Mouse (Mus musculus) kidney, embryonic 15.5 days (tissue): ENCODE data around the gene Gm4881. TPM values are rescaled to one million over a fixed set of nuclear protein-coding genes. Genes with fewer than 3 reads are reported as not detected.
"Not testable (repeated sequence)": the region's sequence is repeated elsewhere in the genome, so short reads cannot be mapped to it uniquely, and the experiment has no call there.

Source experiments
- ATAC-seq: fragments of 200-750 bp; cut with Nextera tagmentation; replicated peaks from 2 replicates; pipeline ENCODE4 v1.8.0; 2017; ENCODE audit warnings: moderate TSS enrichment; ENCODE audit not compliant: low FRiP score
- H3K27ac ChIP-seq: fragments of 300-500 bp; sonication (generic); 2 replicates; pipeline ENCODE4 v1.5.1; 2015; ENCODE audit warnings: mild to moderate bottlenecking, inconsistent platforms
- H3K27me3 ChIP-seq: fragments of 300-500 bp; sonication (generic); 2 replicates; pipeline ENCODE4 v1.6.1; 2015; ENCODE audit warnings: inconsistent platforms
- H3K36me3 ChIP-seq: fragments of 300-500 bp; sonication (generic); 2 replicates; pipeline ENCODE4 v1.6.1; 2015; ENCODE audit warnings: inconsistent platforms
- H3K4me1 ChIP-seq: fragments of 300-500 bp; sonication (generic); 2 replicates; pipeline ENCODE4 v1.6.1; 2015; ENCODE audit warnings: inconsistent platforms
- H3K4me2 ChIP-seq: fragments of 300-500 bp; sonication (generic); 2 replicates; pipeline ENCODE4 v1.6.1; 2015; ENCODE audit warnings: moderate library complexity, mild to moderate bottlenecking, inconsistent platforms
- H3K4me3 ChIP-seq: fragments of 300-500 bp; sonication (generic); replicated peaks from 2 replicates; pipeline ENCODE4 v1.5.1; 2015; ENCODE audit warnings: mild to moderate bottlenecking, inconsistent platforms
- H3K9ac ChIP-seq: fragments of 300-500 bp; sonication (generic); 2 replicates; pipeline ENCODE4 v1.6.1; 2015; ENCODE audit warnings: mild to moderate bottlenecking, inconsistent platforms
- H3K9me3 ChIP-seq: fragments of 300-500 bp; sonication (generic); replicated peaks from 2 replicates; pipeline ENCODE4 v1.6.1; 2016; ENCODE audit warnings: inconsistent platforms
- WGBS: fragments of 180-500 bp; shearing (Covaris S2); methylation state at CpG from one replicate; pipeline ENCODE4 v1.1.7; 2015; ENCODE audit warnings: mixed read lengths; 5-methylcytosine and 5-hydroxymethylcytosine counted together
- polyA plus RNA-seq: library from polyadenylated mRNA; unstranded; fragments of >200 nt; fragmentation: Nextera tagmentation; extraction: Ambion mirVana; gene quantifications from 2 replicates; pipeline ENCODE4 v1.2.1, GENCODE M21; 2015

Gm4881 gene
- polyA plus RNA-seq, 1 experiment from 2014 or later: not detected

- Histone ChIP-seq H3K27me3 (no peaks in the 10 kb centered on the region), H3K27ac (peak overlapping the region; percentile 90), H3K9me3 (no peaks in the 10 kb centered on the region), H3K9ac (peak overlapping the region; percentile 78), H3K36me3 (peaks cover 17% of the 10 kb centered on the region), H3K4me3 (peak overlapping the region; percentile 74), H3K4me2 (peak overlapping the region; percentile 65), H3K4me1 (peaks cover 49% of the 10 kb centered on the region)
- peak; percentile 96 for ATAC-seq
- under 1% methylated on average over 30 of the region's 30 CpGs for WGBS
Observed at GRCm38 (mm10) chr7:24904070-24904483, 40.2 kb downstream of the Gm4881 start.

- Histone ChIP-seq H3K4me3 (peak overlapping the region; percentile 74), H3K9ac (peak overlapping the region; percentile 78), H3K4me2 (peak overlapping the region; percentile 65), H3K27ac (peak overlapping the region; percentile 90), H3K36me3 (peaks cover 11% of the 10 kb centered on the region), H3K9me3 (no peaks in the 10 kb centered on the region), H3K4me1 (peaks cover 49% of the 10 kb centered on the region), H3K27me3 (no peaks in the 10 kb centered on the region)
- no peak for ATAC-seq
- 32% methylated on average over 10 of the region's 10 CpGs for WGBS
Observed at GRCm38 (mm10) chr7:24903444-24903825, 40.9 kb downstream of the Gm4881 start.

GRCm38 (mm10) chr7:24902630-24903443, 41.5 kb downstream of the Gm4881 start, which contains the start of gene Arhgef1:
Gene Arhgef1 (plus strand): TSS chr7:24902912.
- peak within 1 kb of the TSS; percentile 78 for H3K9ac ChIP-seq
- H3K4me2 ChIP-seq: peak within 1 kb of the TSS; percentile 65
- WGBS: 6% methylated on average over 61 of the region's 68 CpGs
- peak; percentile 27; the same call in 1 of the 2 replicates for ATAC-seq
- H3K27ac ChIP-seq: peak within 1 kb of the TSS; percentile 90
- peaks cover 49% of the 10 kb centered on the region for H3K4me1 ChIP-seq
- H3K36me3 ChIP-seq: peaks cover 5% of the 10 kb centered on the region; the same call in 1 of the 2 replicates
- peak within 1 kb of the TSS; percentile 74 for H3K4me3 ChIP-seq
- H3K27me3 ChIP-seq: no peaks in the 10 kb centered on the region
- H3K9me3 ChIP-seq: no peaks in the 10 kb centered on the region

- no peak for ATAC-seq
- peaks cover 46% of the 10 kb centered on the region for H3K4me1 ChIP-seq
- H3K4me2 ChIP-seq: peak overlapping the region; percentile 65
- H3K27ac ChIP-seq: peak overlapping the region; percentile 90
- 54% methylated on average over 2 of the region's 2 CpGs for WGBS
- peak overlapping the region; percentile 74 for H3K4me3 ChIP-seq
- H3K9ac ChIP-seq: peak overlapping the region; percentile 78
- no peaks in the 10 kb centered on the region for H3K36me3 ChIP-seq
- H3K27me3 ChIP-seq: no peaks in the 10 kb centered on the region
- no peaks in the 10 kb centered on the region for H3K9me3 ChIP-seq
Observed at GRCm38 (mm10) chr7:24902264-24902629, 42.0 kb downstream of the Gm4881 start.

GRCm38 (mm10) chr7:24901842-24902241, 42.5 kb downstream of the Gm4881 start:
- WGBS: 66% methylated on average over 1 of the region's 1 CpGs
- Histone ChIP-seq H3K4me2 (peak overlapping the region; percentile 65), H3K4me1 (peaks cover 42% of the 10 kb centered on the region), H3K36me3 (no peaks in the 10 kb centered on the region), H3K27ac (peak overlapping the region; percentile 90), H3K4me3 (0 out of 2 replicates have a peak overlapping the region, but pooled peaks have one; percentile 74), H3K27me3 (no peaks in the 10 kb centered on the region), H3K9me3 (no peaks in the 10 kb centered on the region), H3K9ac (0 out of 2 replicates have a peak overlapping the region, but pooled peaks have one; percentile 78)
- no peak for ATAC-seq

- 67% methylated on average over 6 of the region's 6 CpGs for WGBS
- H3K4me3 ChIP-seq: no peak overlapping the region
- no peak overlapping the region for H3K4me2 ChIP-seq
- no peaks in the 10 kb centered on the region for H3K9me3 ChIP-seq
- ATAC-seq: no peak
- H3K4me1 ChIP-seq: peaks cover 35% of the 10 kb centered on the region
- H3K36me3 ChIP-seq: no peaks in the 10 kb centered on the region
- H3K27ac ChIP-seq: no peak overlapping the region
- no peaks in the 10 kb centered on the region for H3K27me3 ChIP-seq
- no peak overlapping the region for H3K9ac ChIP-seq
Observed at GRCm38 (mm10) chr7:24901114-24901513, 43.2 kb downstream of the Gm4881 start.

- Histone ChIP-seq H3K9me3 (no peaks in the 10 kb centered on the region), H3K4me3 (no peak overlapping the region), H3K27ac (no peak overlapping the region), H3K9ac (no peak overlapping the region), H3K36me3 (no peaks in the 10 kb centered on the region), H3K4me1 (peaks cover 13% of the 10 kb centered on the region), H3K4me2 (no peak overlapping the region), H3K27me3 (no peaks in the 10 kb centered on the region)
- 78% methylated on average over 5 of the region's 5 CpGs for WGBS
- no peak for ATAC-seq
Observed at GRCm38 (mm10) chr7:24897959-24898358, 46.3 kb downstream of the Gm4881 start.

- Histone ChIP-seq H3K4me1 (peaks cover 8% of the 10 kb centered on the region), H3K36me3 (no peaks in the 10 kb centered on the region), H3K9me3 (no peaks in the 10 kb centered on the region), H3K4me3 (no peak within 1 kb of the TSS), H3K27ac (no peak within 1 kb of the TSS), H3K9ac (peak within 1 kb of the TSS; percentile 4; the same call in 1 of the 2 replicates), H3K27me3 (no peaks in the 10 kb centered on the region), H3K4me2 (no peak within 1 kb of the TSS)
- 64% methylated on average over 12 of the region's 12 CpGs for whole genome bisulfite sequencing
- ATAC-seq: no peak
Observed at GRCm38 (mm10) chr7:24897224-24897623, 47.1 kb downstream of the Gm4881 start, which contains the start of gene Cd79a. Gene Cd79a (plus strand): TSS chr7:24897381.

- H3K4me3 ChIP-seq: no peak overlapping the region
- H3K4me2 ChIP-seq: no peak overlapping the region
- 0 out of 2 replicates have a peak, but pooled peaks cover 2% of the 10 kb centered on the region for H3K4me1 ChIP-seq
- peaks cover 1% of the 10 kb centered on the region; the same call in 1 of the 2 replicates for H3K36me3 ChIP-seq
- H3K9me3 ChIP-seq: no peaks in the 10 kb centered on the region
- no peak overlapping the region for H3K9ac ChIP-seq
- WGBS: 66% methylated on average over 8 of the region's 8 CpGs
- H3K27ac ChIP-seq: no peak overlapping the region
- no peaks in the 10 kb centered on the region for H3K27me3 ChIP-seq
- ATAC-seq: no peak
Observed at GRCm38 (mm10) chr7:24896269-24896668, 48.0 kb downstream of the Gm4881 start.

GRCm38 (mm10) chr7:24895749-24896148, 48.5 kb downstream of the Gm4881 start:
- 92% methylated on average over 2 of the region's 2 CpGs for WGBS
- H3K27ac ChIP-seq, ATAC-seq, H3K36me3 ChIP-seq, H3K4me1 ChIP-seq, H3K4me2 ChIP-seq, H3K4me3 ChIP-seq, H3K9ac ChIP-seq, H3K9me3 ChIP-seq, H3K27me3 ChIP-seq: not testable (repeated sequence)

GRCm38 (mm10) chr7:24892125-24892583, 52.1 kb downstream of the Gm4881 start:
- H3K4me3 ChIP-seq: no peak overlapping the region
- H3K27me3 ChIP-seq: no peaks in the 10 kb centered on the region
- no peak overlapping the region for H3K9ac ChIP-seq
- peaks cover 42% of the 10 kb centered on the region for H3K36me3 ChIP-seq
- no peak overlapping the region for H3K4me2 ChIP-seq
- H3K9me3 ChIP-seq: no peaks in the 10 kb centered on the region
- ATAC-seq: no peak
- no peak overlapping the region for H3K27ac ChIP-seq
- peaks cover 33% of the 10 kb centered on the region for H3K4me1 ChIP-seq
- WGBS: 70% methylated on average over 2 of the region's 2 CpGs
